Mouse (Mus musculus): ENCODE data around the gene Clasp2.
"Not testable (repeated sequence)": the region's sequence is repeated elsewhere in the genome, so short reads cannot be mapped to it uniquely, and the experiment has no call there.

The Clasp2 gene

DNA sequence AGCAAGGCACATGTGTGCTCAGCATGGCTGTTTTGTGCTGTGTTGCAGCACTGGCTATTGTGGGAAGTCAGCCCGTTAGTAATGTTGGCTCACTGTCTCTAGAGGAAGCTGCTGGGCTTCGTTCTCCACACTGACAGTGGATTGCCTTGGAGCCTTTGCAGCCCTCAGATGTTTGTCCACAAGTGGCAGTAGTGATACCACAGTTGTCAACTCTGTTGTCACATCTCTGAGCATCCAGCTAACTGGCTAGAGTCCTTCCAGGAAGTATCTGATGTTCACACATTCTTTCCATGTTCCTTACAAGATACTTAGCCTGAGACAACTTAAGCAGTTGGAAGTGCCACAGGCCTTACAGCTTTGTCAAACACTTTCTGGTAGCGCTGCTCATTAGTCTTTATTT, 2.0 kb downstream of the Clasp2 start:
- in situ Hi-C loops (cut with MboI; ENCODE audit: unreplicated experiment in 2 of 2) = loop anchor here (25.0 kb wide), 2 partner anchors 369 to 644 kb away; partner anchors contain the start of gene Crtap (in 1 of the 2)

DNA sequence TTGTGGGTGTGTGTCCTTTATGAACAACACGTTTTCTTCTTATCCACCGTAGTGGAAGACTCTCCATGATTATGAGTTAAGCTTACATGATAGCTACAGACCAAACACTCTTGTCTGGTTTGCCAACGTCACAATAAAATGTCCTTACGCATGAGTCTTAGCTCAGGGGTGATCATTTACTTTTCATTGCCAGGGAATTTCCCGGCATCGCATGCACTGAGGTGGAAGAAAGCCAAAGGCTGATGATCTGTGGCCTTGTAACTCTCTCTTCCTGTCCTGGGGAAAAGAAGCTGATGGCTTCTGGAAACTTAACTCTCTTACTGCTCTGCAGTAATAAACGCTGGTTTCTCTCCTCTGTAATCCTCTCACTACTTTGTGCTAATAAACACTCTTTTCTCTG, 8.1 kb downstream of the Clasp2 start:
- in situ Hi-C loops (cut with MboI; ENCODE audit: unreplicated experiment in 2 of 2) = loop anchor here (25.0 kb wide), 2 partner anchors 363 to 638 kb away; partner anchors contain the start of gene Crtap (in 1 of the 2)

DNA sequence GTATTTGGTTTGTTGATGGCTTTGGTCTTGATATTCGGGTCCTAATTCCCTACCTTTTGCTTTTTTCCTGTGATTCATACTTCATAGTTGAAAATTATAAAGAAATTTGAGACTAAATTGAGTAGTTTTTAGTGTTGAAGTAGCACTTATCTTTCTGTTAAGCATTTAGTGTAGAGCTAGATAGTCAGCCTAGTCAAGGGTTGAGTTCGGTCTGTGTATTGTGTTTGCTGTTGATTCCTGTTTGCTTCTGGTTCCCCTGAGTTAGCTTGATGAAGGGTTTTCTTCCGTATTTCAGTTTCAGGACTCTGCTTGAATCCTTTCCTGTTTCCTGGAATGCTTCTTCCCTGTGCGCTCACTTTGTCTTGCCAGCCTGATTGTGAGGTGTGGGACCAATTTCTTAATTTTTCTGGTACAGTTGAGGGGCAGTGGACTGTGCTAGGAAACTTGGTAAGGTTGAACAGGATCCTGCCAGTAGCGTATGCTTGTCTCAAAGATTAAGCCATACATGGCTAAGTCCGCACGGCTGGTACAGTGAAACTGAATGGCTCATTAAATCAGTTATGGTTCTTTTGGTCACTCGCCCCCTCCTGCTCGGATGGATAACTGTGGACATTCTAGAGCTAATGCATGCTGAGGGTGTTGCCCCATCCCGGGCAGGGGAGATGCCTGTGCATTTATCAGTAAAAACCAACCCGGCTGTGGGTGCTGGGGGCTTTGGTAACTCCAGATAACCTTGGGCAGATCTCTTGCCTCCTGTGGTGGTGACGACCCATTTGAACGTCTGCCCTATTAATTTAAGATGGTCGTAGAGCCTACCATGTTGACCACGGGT, 14.8 kb downstream of the Clasp2 start:
- in situ Hi-C loops (cut with MboI; ENCODE audit: unreplicated experiment in 2 of 2) = no loop called here

DNA sequence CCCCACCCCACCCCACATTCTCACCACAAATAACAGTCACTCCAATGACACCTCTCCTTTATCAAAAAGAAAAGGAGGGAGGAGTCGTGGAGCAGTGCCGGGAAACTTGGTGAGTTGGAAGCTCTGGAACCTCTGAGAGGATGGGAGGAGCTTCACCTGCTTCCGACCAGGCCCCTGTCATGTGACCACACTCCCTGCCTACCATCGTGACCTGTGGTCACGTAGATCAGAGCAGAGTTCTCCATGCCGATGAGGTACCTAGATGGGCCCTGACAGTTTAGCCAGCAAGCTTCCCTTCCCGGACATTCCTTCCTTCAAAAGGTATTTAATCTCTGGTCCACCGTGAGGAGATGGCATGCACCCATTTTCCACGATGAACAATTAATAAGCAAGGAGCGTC, 17.2 kb downstream of the Clasp2 start:
- in situ Hi-C loops (cut with MboI; ENCODE audit: unreplicated experiment in 2 of 2) = no loop called here

DNA sequence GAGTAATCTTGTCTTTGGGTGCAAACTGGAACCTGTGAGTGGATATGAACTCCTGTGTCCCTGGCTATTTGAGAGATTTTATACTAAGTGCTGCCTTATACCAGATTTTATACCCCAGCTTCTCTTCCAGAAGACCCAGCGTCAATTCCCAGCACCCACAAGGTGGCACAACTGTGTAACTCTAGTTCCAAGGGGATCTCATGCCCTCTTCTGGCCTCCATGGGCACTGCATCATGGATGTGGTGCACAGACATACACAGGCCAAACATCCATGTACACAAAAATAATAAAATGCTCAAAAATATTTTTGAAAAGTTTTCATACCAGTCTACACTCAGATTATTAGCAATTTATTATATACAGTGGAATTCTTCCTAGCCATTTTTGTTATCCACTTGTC, 18.4 kb downstream of the Clasp2 start:
- in situ Hi-C loops (cut with MboI; ENCODE audit: unreplicated experiment in 2 of 2) = no loop called here

GRCm38 (mm10) chr9:113762389-113762788, 21.1 kb downstream of the Clasp2 start:
- in situ Hi-C loops (cut with MboI; ENCODE audit: unreplicated experiment in 2 of 2) = no loop called here

DNA sequence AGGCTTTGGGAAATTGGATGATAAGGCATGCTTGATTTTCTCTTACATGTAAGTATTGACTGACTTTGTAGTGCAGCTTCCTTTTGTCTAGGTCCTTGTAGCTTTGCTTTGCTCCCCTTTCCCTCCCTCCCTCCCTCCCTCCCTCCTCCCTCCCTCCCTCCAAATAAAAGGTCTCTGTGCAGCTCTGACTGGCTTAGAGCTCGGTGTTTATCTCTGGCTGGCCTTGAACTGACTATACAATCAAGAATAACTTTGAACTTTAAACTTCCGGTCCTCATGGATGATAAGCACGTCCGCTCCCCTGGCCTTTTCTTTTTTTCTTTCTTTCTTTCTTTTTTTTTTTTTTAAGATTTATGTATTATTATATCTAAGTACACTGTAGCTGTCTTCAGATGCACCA, 21.9 kb downstream of the Clasp2 start:
- in situ Hi-C loops (cut with MboI; ENCODE audit: unreplicated experiment in 2 of 2) = no loop called here

GRCm38 (mm10) chr9:113770640-113771039, 29.4 kb downstream of the Clasp2 start:
- in situ Hi-C loops (cut with MboI; ENCODE audit: unreplicated experiment in 2 of 2) = no loop called here

DNA sequence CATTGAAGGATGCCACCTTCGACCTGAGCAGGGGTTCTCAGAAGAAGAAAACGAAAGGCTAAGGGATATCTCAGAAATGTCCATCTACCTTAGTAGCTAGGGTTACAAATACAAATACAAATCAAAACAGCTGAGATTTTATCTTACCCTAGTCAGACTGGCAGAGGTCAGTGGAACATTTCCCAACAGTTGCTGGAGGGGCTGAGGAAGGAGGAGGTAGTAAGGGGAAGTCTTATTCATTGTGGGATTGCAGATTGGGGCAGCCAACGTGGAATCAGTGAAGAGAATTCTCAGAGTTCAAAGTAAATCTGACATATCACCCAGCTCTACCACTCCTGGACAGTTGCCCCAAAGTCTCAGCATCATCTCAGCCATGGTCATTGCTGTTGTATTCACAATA, 39.6 kb downstream of the Clasp2 start:
- in situ Hi-C loops (cut with MboI; ENCODE audit: unreplicated experiment in 2 of 2) = no loop called here

GRCm38 (mm10) chr9:113782362-113783005, 41.2 kb downstream of the Clasp2 start:
- in situ Hi-C loops (cut with MboI; ENCODE audit: unreplicated experiment in 2 of 2) = no loop called here

DNA sequence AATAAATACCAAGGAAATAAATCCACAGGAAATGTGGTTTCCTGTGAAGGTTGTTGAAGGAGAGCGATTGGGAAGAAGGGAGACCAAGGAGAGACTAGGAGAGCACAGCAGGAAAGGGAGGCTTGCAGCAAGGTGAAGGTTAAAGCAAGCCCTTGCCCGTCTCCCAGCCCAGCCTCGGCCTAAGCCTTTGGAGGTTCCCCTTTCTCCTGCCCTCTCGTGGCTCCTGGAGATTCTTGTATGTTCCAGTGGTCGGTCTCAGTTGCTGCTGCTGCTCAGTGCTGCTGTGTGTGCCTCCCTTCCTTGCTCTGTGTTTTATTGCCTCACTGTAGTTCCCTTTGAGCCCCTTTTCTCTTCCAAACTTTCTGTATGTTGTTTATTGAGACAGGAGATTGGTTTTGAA, 42.4 kb downstream of the Clasp2 start:
- in situ Hi-C loops (cut with MboI; ENCODE audit: unreplicated experiment in 2 of 2) = no loop called here

DNA sequence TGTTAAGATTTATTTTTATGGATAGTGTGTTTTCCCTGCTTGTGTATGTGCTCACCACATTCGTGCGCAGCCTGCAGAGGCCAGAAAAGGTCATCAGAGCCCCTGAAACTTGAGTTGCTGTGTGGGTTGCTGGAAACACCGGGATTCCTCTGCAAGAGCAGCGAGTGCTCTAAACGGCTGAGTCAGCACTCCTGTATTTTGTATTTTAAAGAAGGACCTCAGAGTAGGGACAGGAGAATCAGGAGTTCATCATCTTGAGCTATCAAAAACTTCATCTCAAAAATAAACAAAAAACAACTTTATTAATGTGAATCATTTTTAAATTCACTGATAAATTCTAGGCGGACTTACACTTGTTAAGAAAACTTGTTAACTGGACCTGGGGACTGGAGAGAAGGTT, 48.0 kb downstream of the Clasp2 start:
- in situ Hi-C loops (cut with MboI; ENCODE audit: unreplicated experiment in 2 of 2) = not testable (repeated sequence)

GRCm38 (mm10) chr9:113792651-113793512, 51.6 kb downstream of the Clasp2 start:
- in situ Hi-C loops (cut with MboI; ENCODE audit: unreplicated experiment in 2 of 2) = no loop called here

DNA sequence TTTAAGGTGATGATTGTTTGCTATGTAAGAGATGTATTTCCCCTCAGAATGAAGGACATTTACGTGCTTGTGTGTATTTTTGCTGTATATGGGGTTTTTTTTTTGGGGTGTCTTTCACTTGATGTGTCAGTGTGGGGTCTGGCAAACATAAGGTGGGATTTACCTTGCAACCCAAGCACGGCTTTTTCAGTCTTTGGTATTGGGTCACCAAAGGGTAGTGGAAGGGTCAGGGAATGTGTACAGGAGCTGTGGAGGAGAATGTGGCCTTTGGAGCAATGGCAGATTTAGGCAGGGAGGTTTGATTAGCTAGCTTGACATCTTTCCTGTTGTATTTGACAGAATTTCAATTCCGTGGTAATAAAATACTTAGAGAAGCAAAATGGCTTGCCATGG, 52.2 kb downstream of the Clasp2 start:
- in situ Hi-C loops (cut with MboI; ENCODE audit: unreplicated experiment in 2 of 2) = no loop called here

DNA sequence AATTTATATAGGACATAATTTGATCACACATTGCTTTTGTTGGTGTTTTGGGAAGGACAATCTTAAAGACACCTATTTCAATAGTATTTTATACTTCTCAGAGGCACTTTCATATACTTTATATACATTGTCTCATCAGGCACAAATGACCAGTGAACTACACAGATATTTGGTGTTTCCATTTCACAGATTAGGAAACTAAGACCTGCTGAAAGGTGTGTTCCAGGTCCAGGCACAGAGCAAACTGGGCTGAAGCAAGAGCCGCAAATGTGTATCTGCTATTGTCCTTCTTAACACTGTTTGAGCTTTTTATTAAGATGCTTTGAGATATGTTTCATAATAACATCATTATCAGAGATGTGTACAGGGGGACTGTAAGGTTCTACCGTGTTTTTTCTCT, 52.7 kb downstream of the Clasp2 start:
- in situ Hi-C loops (cut with MboI; ENCODE audit: unreplicated experiment in 2 of 2) = no loop called here

DNA sequence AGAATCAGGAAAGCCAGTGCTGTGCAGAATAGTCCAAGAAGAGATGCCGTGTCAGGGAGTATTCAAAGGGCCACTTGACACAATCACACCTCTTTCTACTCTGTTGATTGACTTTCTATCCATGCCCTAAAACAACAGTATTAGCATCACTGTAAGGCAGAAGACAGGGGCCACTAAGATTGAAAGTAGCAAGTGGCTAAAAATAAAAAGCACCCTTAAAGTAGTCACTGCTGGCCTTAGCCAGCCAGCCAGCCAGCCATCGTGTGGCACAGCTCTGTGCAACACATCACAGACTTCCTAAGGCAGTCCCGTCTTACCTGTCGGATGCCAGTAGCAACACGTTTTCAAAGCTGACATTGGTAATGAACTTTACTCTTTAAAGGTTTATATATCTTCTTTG, 55.9 kb downstream of the Clasp2 start:
- in situ Hi-C loops (cut with MboI; ENCODE audit: unreplicated experiment in 2 of 2) = no loop called here

DNA sequence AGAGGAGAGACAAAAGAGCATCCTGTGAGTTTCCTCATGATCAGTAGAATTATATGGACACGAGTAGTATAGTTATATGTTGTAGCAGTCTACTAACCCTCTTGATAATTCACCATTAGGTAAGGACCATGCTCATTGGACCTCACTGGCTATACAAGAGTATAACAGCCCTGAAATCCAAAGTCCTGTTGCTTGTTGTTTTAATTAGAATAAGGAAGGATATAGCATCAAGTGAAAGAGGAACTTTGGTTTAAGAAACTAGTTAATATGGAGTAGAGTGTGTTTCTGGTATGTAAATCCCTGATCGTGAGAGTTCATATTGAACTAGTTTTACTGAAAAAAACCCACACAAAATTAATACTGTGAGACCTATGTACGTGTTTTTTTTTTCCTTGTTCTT, 59.4 kb downstream of the Clasp2 start:
- in situ Hi-C loops (cut with MboI; ENCODE audit: unreplicated experiment in 2 of 2) = no loop called here

GRCm38 (mm10) chr9:113802734-113803133, 61.5 kb downstream of the Clasp2 start:
- in situ Hi-C loops (cut with MboI; ENCODE audit: unreplicated experiment in 2 of 2) = no loop called here

- in situ Hi-C loops (cut with MboI; ENCODE audit: unreplicated experiment in 2 of 2) = no loop called here
Observed at GRCm38 (mm10) chr9:113803751-113804150, 62.5 kb downstream of the Clasp2 start.

GRCm38 (mm10) chr9:113805359-113805758, 64.1 kb downstream of the Clasp2 start:
- in situ Hi-C loops (cut with MboI; ENCODE audit: unreplicated experiment in 2 of 2) = no loop called here

GRCm38 (mm10) chr9:113811327-113811726, 70.1 kb downstream of the Clasp2 start:
- in situ Hi-C loops (cut with MboI; ENCODE audit: unreplicated experiment in 2 of 2) = no loop called here
